Mouse (Mus musculus) embryonic facial prominence, embryonic 15.5 days (tissue): ENCODE results near the gene Stbd1. TPM values are rescaled to one million over a fixed set of nuclear protein-coding genes. Genes with fewer than 3 reads are reported as not detected.

Experiments used
- ATAC-seq: fragments of 200-750 bp; cut with Nextera tagmentation; 2 replicates; pipeline ENCODE4 v1.8.0; 2017; ENCODE audit warnings: low read depth, moderate TSS enrichment; ENCODE audit not compliant: insufficient number of reproducible peaks, low FRiP score, low TSS enrichment
- H3K27ac ChIP-seq: fragments of 300-500 bp; sonication (generic); replicated peaks from 2 replicates; pipeline ENCODE4 v1.5.1; 2015; ENCODE audit warnings: mild to moderate bottlenecking, inconsistent platforms
- H3K27me3 ChIP-seq: fragments of 300-500 bp; sonication (generic); 2 replicates; pipeline ENCODE4 v1.6.1; 2015; ENCODE audit warnings: inconsistent platforms
- H3K36me3 ChIP-seq: fragments of 300-500 bp; sonication (generic); 2 replicates; pipeline ENCODE4 v1.6.1; 2015; ENCODE audit warnings: mild to moderate bottlenecking, inconsistent platforms
- H3K4me1 ChIP-seq: fragments of 300-500 bp; sonication (generic); 2 replicates; pipeline ENCODE4 v1.6.1; 2015; ENCODE audit warnings: inconsistent platforms
- H3K4me2 ChIP-seq: fragments of 300-500 bp; sonication (generic); replicated peaks from 2 replicates; pipeline ENCODE4 v1.6.1; 2015; ENCODE audit warnings: mild to moderate bottlenecking, inconsistent platforms
- H3K4me3 ChIP-seq: fragments of 300-500 bp; sonication (generic); replicated peaks from 2 replicates; pipeline ENCODE4 v1.5.1; 2015; ENCODE audit warnings: mild to moderate bottlenecking, inconsistent platforms
- H3K9ac ChIP-seq: fragments of 300-500 bp; sonication (generic); 2 replicates; pipeline ENCODE4 v1.6.1; 2015; ENCODE audit warnings: inconsistent platforms
- H3K9me3 ChIP-seq: fragments of 300-500 bp; sonication (generic); replicated peaks from 2 replicates; pipeline ENCODE4 v1.6.1; 2016; ENCODE audit warnings: inconsistent platforms
- WGBS: fragments of 180-500 bp; shearing (Covaris S2); methylation state at CpG from one replicate; pipeline ENCODE4 v1.1.7; 2015; 5-methylcytosine and 5-hydroxymethylcytosine counted together
- polyA plus RNA-seq: library from polyadenylated mRNA; unstranded; fragments of >200 nt; fragmentation: Nextera tagmentation; extraction: Ambion mirVana; gene quantifications from 2 replicates; pipeline ENCODE4 v1.2.1, GENCODE M21; 2015

The Stbd1 gene
- polyA plus RNA-seq: 24.6 and 26.3 TPM in 2 replicates

DNA sequence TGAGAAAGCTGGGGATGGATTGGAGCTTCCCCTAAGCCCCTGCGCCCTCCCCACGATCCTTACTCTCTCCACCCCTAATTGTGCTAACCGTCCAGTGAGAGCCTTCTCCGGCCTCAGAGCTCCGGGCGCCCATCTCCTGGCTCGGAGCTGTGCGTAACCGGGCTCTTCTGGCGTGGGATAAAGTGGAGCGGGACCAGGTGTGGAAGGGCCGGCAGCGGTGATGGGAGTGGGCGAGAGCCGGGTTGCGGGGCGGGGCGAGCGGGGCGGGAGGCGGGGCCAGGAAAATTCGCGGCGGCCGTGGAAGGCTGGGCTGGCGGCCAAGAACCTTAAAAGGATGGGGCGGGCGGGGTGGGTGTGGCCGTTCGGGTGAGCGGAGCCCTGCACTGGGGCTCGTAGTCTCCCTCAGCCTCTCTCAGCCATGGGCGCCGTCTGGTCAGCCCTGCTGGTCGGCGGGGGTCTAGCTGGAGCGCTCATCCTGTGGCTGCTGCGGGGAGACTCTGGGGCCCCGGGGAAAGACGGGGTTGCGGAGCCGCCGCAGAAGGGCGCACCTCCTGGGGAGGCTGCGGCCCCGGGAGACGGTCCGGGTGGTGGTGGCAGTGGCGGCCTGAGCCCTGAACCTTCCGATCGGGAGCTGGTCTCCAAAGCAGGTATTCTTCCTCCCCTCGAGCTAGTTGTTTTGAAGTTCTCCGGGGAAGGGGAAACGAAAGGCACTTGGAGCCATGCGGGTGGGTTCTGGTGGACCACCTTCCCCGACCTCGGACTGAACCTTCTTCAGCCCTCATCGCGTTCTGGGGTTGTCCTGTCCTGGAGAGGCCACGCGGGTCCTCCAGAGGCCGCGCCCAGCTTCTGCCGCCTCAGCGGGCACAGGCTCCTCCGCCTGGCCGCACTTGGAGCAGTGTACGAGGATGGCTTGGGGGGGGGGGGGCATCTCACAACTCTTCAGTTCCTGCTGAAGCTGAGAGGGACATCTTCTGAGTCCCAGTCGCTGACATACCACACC, at the start of gene Stbd1:
Gene Stbd1, plus strand, starts transcription at position 351 of the 1,000 bp plus-strand sequence.
- Histone ChIP-seq H3K4me1 (peaks cover 11% of the 10 kb centered on the region), H3K9ac (peak within 1 kb of the TSS; percentile 58), H3K36me3 (no peaks in the 10 kb centered on the region), H3K4me3 (peak within 1 kb of the TSS; percentile 74), H3K9me3 (no peaks in the 10 kb centered on the region), H3K4me2 (peak within 1 kb of the TSS; percentile 95), H3K27me3 (no peaks in the 10 kb centered on the region), H3K27ac (0 out of 2 replicates have a peak within 1 kb of the TSS, but pooled peaks have one; percentile 28)
- peak; percentile 89 for ATAC-seq
- WGBS: under 1% methylated on average over 68 of the region's 69 CpGs

DNA sequence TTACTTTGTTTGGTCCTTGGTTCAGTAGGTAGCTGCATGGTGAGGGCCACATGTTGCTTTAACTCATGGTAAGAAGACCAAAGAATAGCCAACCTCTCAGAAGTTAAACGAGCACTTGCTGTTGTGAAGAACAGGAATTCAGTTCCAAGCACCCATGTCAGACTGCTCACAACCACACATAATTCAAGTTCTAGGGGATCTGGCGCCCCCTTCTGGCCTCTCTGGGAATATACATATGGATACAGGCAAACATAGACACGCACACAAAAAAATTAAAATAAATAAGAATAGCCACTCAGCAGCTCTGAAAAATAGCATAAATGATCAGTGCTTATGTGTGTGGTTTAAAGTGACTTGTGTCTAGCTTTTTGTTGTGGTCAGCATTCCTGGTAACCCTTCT, 48.9 kb upstream of the Stbd1 start:
- H3K27ac ChIP-seq: no peak overlapping the region
- no peaks in the 10 kb centered on the region for H3K36me3 ChIP-seq
- H3K4me1 ChIP-seq: peaks cover 7% of the 10 kb centered on the region; the same call in 1 of the 2 replicates
- H3K9me3 ChIP-seq: no peaks in the 10 kb centered on the region
- 60% methylated on average over 3 of the region's 3 CpGs for WGBS
- ATAC-seq: no peak
- H3K4me3 ChIP-seq: no peak overlapping the region
- H3K9ac ChIP-seq: no peak overlapping the region
- no peak overlapping the region for H3K4me2 ChIP-seq
- no peaks in the 10 kb centered on the region for H3K27me3 ChIP-seq

DNA sequence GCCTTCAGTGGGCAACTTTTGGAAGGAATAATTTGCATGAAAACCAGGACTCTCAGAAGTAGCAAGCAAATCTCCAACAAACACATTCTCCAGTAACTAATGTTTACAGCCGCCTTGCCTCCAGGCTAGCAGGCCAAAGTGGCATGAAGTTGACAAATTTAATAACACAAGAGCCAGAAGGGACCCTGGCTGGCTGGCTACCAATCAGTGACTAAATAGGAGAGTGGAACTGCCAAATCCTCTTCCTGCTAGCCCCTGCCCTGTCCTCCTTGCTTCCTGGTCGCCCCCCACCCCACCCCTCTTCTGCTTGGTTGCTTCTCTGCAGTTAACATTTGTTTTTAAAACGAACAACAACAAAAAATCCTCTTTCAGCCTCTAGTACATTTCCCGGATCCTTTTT, 48.4 kb upstream of the Stbd1 start:
- no peak overlapping the region for H3K4me2 ChIP-seq
- no peak overlapping the region for H3K27ac ChIP-seq
- H3K9me3 ChIP-seq: no peaks in the 10 kb centered on the region
- no peak for ATAC-seq
- H3K9ac ChIP-seq: no peak overlapping the region
- no peaks in the 10 kb centered on the region for H3K36me3 ChIP-seq
- H3K27me3 ChIP-seq: no peaks in the 10 kb centered on the region
- peaks cover 7% of the 10 kb centered on the region; the same call in 1 of the 2 replicates for H3K4me1 ChIP-seq
- 72% methylated on average over 4 of the region's 4 CpGs for WGBS
- no peak overlapping the region for H3K4me3 ChIP-seq

DNA sequence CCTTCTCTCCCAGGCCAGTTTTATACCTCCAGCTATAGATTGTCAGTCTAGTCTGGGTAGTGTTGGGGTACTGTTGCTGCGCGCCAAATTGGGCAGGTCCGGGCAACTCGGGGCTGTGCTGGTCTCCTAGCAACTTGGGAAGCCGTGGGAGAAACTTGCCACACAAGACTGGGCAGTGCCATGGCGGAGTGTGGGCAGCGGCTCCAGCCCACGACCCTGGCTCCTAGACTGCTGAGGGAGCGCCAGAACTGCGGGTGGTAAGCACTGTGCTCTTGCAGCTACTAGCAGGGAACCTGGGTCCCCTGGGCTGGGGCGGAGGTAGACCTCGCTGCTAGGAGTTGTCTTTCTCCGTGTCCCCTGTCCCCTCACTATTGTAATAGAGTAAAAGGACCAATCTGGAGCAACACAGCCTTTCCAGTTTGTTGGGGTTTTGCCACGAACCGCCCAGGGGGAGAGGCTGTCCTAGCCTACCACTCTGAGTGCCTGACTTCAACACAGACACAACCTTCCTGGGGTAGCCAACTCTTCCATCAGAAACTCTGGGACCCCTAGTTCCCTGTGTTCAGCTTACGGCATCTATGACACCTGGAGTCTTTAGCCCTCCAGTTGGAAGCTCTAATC, 47.8 kb upstream of the Stbd1 start, which contains the start of gene Fam47e:
Gene Fam47e, plus strand, starts transcription at position 179 of the 621 bp plus-strand sequence.
- H3K9ac ChIP-seq: no peak within 1 kb of the TSS
- H3K4me2 ChIP-seq: no peak within 1 kb of the TSS
- no peak within 1 kb of the TSS for H3K4me3 ChIP-seq
- H3K9me3 ChIP-seq: no peaks in the 10 kb centered on the region
- no peak within 1 kb of the TSS for H3K27ac ChIP-seq
- H3K4me1 ChIP-seq: peaks cover 7% of the 10 kb centered on the region; the same call in 1 of the 2 replicates
- 0 out of 2 replicates have a peak, but pooled peaks have one; percentile 47 for ATAC-seq
- WGBS: 67% methylated on average over 16 of the region's 16 CpGs
- no peaks in the 10 kb centered on the region for H3K36me3 ChIP-seq
- no peaks in the 10 kb centered on the region for H3K27me3 ChIP-seq

DNA sequence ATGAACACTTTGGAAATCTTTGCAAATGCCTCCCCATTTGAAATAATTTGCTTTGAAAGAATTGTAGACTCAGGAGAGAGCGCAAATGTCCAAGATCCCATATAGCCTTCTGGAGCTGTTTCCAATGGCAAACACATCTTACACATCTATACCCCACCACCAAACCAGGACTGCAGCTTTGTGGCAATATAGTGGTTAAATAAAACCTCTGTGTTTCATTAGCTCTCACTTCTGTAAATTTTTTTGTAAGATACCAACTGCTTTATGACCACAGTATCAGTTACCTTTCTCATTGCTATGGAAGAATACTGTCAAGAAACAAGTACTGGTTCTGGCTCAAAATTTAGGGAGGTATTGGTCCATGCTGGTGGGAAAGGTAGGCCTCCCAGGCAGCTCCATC, 46.9 kb upstream of the Stbd1 start:
- peaks cover 10% of the 10 kb centered on the region; the same call in 1 of the 2 replicates for H3K4me1 ChIP-seq
- no peak for ATAC-seq
- no peak overlapping the region for H3K4me2 ChIP-seq
- H3K36me3 ChIP-seq: no peaks in the 10 kb centered on the region
- no peak overlapping the region for H3K27ac ChIP-seq
- 88% methylated on average over 1 of the region's 1 CpGs for WGBS
- no peak overlapping the region for H3K9ac ChIP-seq
- no peak overlapping the region for H3K4me3 ChIP-seq
- no peaks in the 10 kb centered on the region for H3K27me3 ChIP-seq
- no peaks in the 10 kb centered on the region for H3K9me3 ChIP-seq

DNA sequence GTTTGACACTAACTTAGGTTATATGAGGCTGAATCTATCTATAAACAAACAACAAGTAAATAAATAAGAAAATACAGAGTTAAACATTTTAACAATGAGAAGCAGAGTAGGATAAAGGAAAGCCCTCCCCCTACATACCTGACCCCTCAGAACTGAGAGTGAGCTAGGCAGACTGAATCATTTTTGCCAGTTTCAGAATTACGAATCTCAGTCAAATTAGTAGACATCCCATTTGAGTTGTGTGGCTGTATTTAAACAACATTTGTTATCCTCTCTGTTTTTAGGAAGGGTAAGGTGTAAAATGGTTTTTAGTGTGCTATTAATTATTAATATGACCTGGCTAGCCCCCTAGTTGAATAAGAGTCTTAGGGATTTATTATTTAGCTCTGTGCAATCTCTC, 45.3 kb upstream of the Stbd1 start:
- no peaks in the 10 kb centered on the region for H3K27me3 ChIP-seq
- H3K4me2 ChIP-seq: no peak overlapping the region
- no peak overlapping the region for H3K9ac ChIP-seq
- no peak overlapping the region for H3K27ac ChIP-seq
- peaks cover 12% of the 10 kb centered on the region; the same call in 1 of the 2 replicates for H3K4me1 ChIP-seq
- H3K9me3 ChIP-seq: no peaks in the 10 kb centered on the region
- 86% methylated on average over 1 of the region's 1 CpGs for WGBS
- H3K4me3 ChIP-seq: no peak overlapping the region
- H3K36me3 ChIP-seq: no peaks in the 10 kb centered on the region
- no peak for ATAC-seq

DNA sequence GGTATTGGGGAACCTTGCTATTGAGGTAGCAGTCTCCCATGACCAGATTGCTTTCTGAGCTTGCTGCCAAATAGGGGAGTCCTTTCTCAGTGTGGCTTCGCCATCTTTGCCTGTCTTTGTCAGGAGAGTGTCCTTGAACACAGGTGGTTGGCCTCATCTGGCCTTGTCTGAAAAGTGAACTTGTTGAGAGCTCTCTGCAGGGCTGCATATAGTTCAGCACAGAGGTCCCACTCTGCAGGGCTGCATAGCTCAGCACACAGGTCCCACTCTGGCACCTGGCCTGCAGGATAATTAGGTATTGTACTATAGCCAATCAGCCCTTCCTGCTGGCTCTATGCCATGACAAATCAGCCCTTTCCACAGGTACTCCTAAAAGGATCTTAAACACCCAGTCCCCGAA, 42.6 kb upstream of the Stbd1 start:
- no peak overlapping the region for H3K4me3 ChIP-seq
- peaks cover 14% of the 10 kb centered on the region for H3K4me1 ChIP-seq
- no peaks in the 10 kb centered on the region for H3K27me3 ChIP-seq
- H3K9ac ChIP-seq: no peak overlapping the region
- H3K27ac ChIP-seq: no peak overlapping the region
- no peaks in the 10 kb centered on the region for H3K9me3 ChIP-seq
- WGBS: 71% methylated on average over 2 of the region's 2 CpGs
- no peak overlapping the region for H3K4me2 ChIP-seq
- no peak for ATAC-seq
- H3K36me3 ChIP-seq: no peaks in the 10 kb centered on the region

DNA sequence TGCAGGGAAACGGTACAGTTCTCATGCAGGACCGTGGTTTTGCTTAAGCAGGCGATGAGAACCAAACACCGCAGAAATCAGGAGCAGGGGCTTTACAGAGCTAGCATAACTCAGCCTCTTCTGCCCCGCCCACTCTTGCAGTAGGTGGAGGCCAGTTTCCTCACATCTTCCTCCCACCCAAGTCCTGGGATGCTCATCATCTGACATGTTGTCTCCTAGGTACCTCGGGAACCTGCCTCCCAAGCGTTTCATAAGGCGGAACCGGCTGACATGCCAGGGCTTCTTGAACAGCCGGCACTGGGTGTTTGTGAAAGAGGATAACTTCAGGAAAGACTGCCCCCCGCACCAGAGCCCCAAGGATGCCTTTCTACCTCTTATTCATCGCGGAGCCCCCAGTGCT, 40.8 kb upstream of the Stbd1 start:
- Histone ChIP-seq H3K27ac (no peak overlapping the region), H3K27me3 (no peaks in the 10 kb centered on the region), H3K9me3 (no peaks in the 10 kb centered on the region), H3K36me3 (no peaks in the 10 kb centered on the region), H3K4me2 (no peak overlapping the region), H3K9ac (no peak overlapping the region), H3K4me1 (peaks cover 12% of the 10 kb centered on the region), H3K4me3 (no peak overlapping the region)
- WGBS: 62% methylated on average over 13 of the region's 13 CpGs
- no peak for ATAC-seq

DNA sequence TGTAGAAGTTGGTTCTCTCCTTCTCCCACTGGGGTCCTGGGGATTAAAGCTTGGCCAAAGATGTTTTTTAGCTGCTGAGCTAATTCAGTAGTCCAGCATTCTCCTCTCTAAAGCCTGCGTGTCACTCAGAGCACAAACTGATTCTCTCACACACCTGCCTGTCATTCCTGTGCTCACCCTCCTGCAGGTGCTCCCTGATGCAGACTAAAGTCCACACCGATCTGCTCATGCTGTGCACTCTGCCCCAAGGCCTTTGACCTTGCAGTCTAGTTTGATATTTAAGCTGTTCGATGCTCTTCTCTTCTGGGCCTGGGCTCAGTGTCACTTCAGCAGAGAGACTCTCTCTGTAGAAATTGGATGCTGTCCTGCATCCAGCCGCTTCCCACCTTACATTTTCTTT, 31.6 kb upstream of the Stbd1 start:
- Histone ChIP-seq H3K27ac (no peak overlapping the region), H3K9me3 (no peaks in the 10 kb centered on the region), H3K27me3 (no peaks in the 10 kb centered on the region), H3K4me2 (no peak overlapping the region), H3K4me1 (no peaks in the 10 kb centered on the region), H3K9ac (no peak overlapping the region), H3K4me3 (no peak overlapping the region), H3K36me3 (no peaks in the 10 kb centered on the region)
- 77% methylated on average over 4 of the region's 4 CpGs for WGBS
- ATAC-seq: no peak

DNA sequence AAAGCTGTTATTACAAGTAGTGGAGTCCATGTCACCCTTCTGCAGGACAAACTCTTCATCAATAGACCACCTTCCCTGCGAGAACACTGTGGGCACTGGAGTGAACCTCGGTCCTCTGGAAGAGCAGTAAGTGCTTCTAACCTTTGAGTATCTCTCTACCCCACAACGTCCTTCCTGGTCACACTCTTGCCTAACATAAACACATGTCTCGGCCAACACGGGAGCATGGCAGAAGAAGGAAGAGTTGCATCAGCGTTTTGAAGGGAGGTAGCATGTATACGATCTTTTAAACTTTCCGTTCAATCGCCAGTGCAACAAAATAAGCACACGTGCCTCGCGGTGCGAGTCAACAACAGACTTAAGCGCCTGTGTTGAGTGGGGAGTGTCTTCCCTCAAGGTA, 23.3 kb upstream of the Stbd1 start:
- no peak overlapping the region for H3K27ac ChIP-seq
- 73% methylated on average over 14 of the region's 14 CpGs for WGBS
- ATAC-seq: no peak

DNA sequence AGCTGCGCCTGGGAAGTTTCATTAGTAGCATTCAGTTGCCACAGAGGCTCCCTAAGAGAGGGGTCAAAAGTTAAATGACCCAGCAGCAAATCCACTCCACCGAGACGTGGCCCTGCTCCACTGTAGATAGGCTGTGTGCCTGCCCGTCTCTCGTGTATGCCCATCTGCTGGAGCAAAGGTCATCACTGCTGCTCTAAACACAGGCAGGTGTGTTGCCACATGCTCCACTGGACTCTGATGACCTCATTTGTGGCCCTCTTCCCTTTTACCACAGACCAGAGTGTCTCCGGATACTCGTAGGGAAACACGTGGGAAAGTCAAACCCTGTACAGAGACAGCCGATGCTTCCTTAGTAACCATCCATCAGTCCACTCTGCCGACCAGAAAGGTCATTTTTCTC, 16.9 kb upstream of the Stbd1 start:
- WGBS: 54% methylated on average over 10 of the region's 10 CpGs
- ATAC-seq: no peak
- H3K36me3 ChIP-seq: no peaks in the 10 kb centered on the region
- no peaks in the 10 kb centered on the region for H3K4me1 ChIP-seq
- no peak overlapping the region for H3K4me2 ChIP-seq
- no peak overlapping the region for H3K27ac ChIP-seq
- no peaks in the 10 kb centered on the region for H3K9me3 ChIP-seq
- H3K9ac ChIP-seq: no peak overlapping the region
- H3K4me3 ChIP-seq: no peak overlapping the region
- H3K27me3 ChIP-seq: no peaks in the 10 kb centered on the region

More for the DNA sequence above, 23.3 kb upstream of the Stbd1 start:
- Histone ChIP-seq H3K4me2 (no peak overlapping the region), H3K4me1 (no peaks in the 10 kb centered on the region), H3K36me3 (no peaks in the 10 kb centered on the region), H3K9ac (no peak overlapping the region), H3K4me3 (no peak overlapping the region), H3K9me3 (no peaks in the 10 kb centered on the region), H3K27me3 (no peaks in the 10 kb centered on the region)
